Mouse (Mus musculus) small intestine, adult 2 months (tissue): ENCODE measurements around the gene Abhd11.
"Not testable (repeated sequence)": the region's sequence is repeated elsewhere in the genome, so short reads cannot be mapped to it uniquely, and the experiment has no call there.

Experiments used
- CTCF ChIP-seq: fragments of 200-500 bp; IDR thresholded peaks from 2 replicates; pipeline ENCODE4 v1.5.1; 2012; ENCODE audit warnings: low read depth, mild to moderate bottlenecking, control low read depth, inconsistent platforms, low read length, moderate library complexity, mixed read lengths; ENCODE audit not compliant: insufficient replicate concordance, insufficient read length; ENCODE audit errors: extremely low read depth
- POLR2A ChIP-seq: fragments of 200-500 bp; IDR thresholded peaks from 2 replicates; pipeline ENCODE4 v1.6.1; 2012; ENCODE audit warnings: low read depth, mild to moderate bottlenecking, control low read depth, inconsistent platforms, low read length, moderate library complexity

- not testable (repeated sequence) for TF ChIP-seq CTCF, POLR2A
Observed at GRCm38 (mm10) chr5:135049268-135049667, 40.3 kb downstream of the Abhd11 start.
